Mouse (Mus musculus) mature B cell (primary cell): ENCODE data around the gene Rhox4e.
"Not testable (repeated sequence)": the region's sequence is repeated elsewhere in the genome, so short reads cannot be mapped to it uniquely, and the experiment has no call there.

Experiments used
- in situ Hi-C: fragments of 300-500 bp; cut with MboI; formaldehyde crosslinking; loops from 2 replicates; pipeline ENCODE4 v1.14.3; 2019

Rhox4e gene

GRCm38 (mm10) chrX:37557112-37557511, at the start of gene Rhox4e:
Gene Rhox4e, plus strand, starts transcription at chrX:37557412.
- in situ Hi-C loops, result not testable (repeated sequence)

GRCm38 (mm10) chrX:37514059-37514458, 43.2 kb upstream of the Rhox4e start, which contains the start of gene Rhox4d:
Gene Rhox4d, plus strand, starts transcription at chrX:37514359.
- in situ Hi-C loops, result not testable (repeated sequence)

GRCm38 (mm10) chrX:37530152-37530551, 27.1 kb upstream of the Rhox4e start, which contains the start of gene Rhox2e:
Gene Rhox2e, plus strand, starts transcription at chrX:37530452.
- in situ Hi-C loops, result not testable (repeated sequence)

- in situ Hi-C loops, result not testable (repeated sequence)
Observed at GRCm38 (mm10) chrX:37541719-37542118, 15.5 kb upstream of the Rhox4e start, which contains the start of gene Rhox3e. Gene Rhox3e, plus strand, starts transcription at chrX:37542019.

GRCm38 (mm10) chrX:37571105-37571504, 13.9 kb downstream of the Rhox4e start, which contains the start of gene Rhox2f:
Gene Rhox2f, plus strand, starts transcription at chrX:37571405.
- in situ Hi-C loops, result not testable (repeated sequence)

- in situ Hi-C loops, result not testable (repeated sequence)
Observed at GRCm38 (mm10) chrX:37572638-37573037, 15.4 kb downstream of the Rhox4e start.

- in situ Hi-C loops, result not testable (repeated sequence)
Observed at GRCm38 (mm10) chrX:37580692-37581091, 23.5 kb downstream of the Rhox4e start, which contains the start of gene Rhox3f. Gene Rhox3f, plus strand, starts transcription at chrX:37580992.

- in situ Hi-C loops, result not testable (repeated sequence)
Observed at GRCm38 (mm10) chrX:37607604-37608003, 50.4 kb downstream of the Rhox4e start, which contains the start of gene Rhox4f. Gene Rhox4f, minus strand, starts transcription at chrX:37607704.
